Mouse (Mus musculus): ENCODE measurements around the gene Mars.
A peak's percentile ranks its signal among the peaks of the same experiment; 100 is the strongest.

Mars gene

DNA sequence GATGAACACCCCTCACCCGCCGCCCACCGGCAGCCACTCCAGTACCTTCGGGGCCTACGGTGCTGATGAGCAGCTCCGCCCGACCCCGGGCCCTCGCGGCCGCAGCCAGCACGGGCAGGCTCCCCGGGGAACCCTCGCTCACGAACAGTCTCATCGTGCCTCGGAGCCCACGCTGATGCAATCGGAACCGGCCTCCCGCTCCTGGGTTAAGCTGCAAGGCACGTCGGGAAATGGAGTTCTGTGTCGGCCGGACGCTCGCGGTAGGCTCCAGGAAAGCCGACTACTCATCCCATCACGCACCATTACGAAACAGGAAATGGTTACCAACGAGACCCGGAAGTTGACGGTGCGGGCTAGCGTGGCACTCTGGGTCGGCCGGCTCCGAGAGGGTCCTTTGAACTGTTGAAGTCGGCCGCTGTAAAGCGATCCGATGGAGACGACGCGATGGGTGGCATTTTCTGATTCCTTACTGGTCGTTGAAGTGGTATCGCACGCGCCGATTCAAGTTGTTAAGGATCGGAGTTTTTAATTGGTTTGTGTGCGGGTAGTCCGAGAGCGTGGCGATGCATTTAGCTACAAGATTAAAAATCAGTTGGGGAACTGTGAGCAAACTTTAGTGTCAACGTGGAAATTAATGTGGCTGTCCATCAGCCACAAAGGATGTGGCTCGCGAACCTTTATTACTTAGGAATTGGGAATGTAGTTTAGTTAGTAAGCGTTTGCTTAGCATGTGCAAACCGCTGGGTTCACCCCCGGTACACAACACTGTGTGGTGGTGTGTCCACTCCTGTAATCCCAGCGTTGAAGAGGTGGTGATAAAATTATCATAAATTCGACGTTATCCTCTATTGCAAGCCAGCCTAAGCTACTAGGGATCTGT is at the start of gene Mars:
TSS of gene Mars (minus strand) at position 311 of the 880 bp plus-strand sequence.
- DNase-seq (ENCODE audit: extremely low read depth, insufficient read length, low spot score) = peak; percentile 92

DNA sequence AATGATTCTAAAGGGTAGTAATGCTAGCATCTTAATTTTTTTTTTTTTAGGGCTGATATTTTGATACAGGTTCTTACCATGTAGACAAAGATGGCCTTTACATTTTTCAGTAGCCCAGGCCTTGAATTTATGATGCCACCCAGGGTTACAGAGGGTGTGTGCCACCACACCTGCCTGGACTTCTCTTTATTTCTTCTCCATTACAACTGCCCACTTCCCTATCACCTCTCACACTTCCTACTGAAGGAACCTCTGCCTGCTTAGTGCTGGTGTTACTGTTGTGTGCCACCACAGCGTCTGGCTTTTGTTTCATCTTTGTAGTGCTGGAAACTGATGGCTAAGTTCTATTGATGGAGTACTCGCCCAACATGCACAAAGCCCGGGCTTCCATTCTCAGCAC is 49.1 kb upstream of the Mars start:
- DNase-seq (ENCODE audit: extremely low read depth, insufficient read length, low spot score) = no peak

GRCm38 (mm10) chr10:127355336-127355735 is 43.8 kb upstream of the Mars start:
- no peak for DNase-seq (ENCODE audit: extremely low read depth, insufficient read length, low spot score)

- DNase-seq (ENCODE audit: extremely low read depth, insufficient read length, low spot score) = no peak
Measured at GRCm38 (mm10) chr10:127353909-127354895, 42.6 kb upstream of the Mars start, which contains the start of gene Inhbe. TSS of gene Inhbe (minus strand) at chr10:127354411.

- no peak for DNase-seq (ENCODE audit: extremely low read depth, insufficient read length, low spot score)
Measured at GRCm38 (mm10) chr10:127352766-127353165, 41.2 kb upstream of the Mars start.

- no peak for DNase-seq (ENCODE audit: extremely low read depth, insufficient read length, low spot score)
Measured at GRCm38 (mm10) chr10:127352187-127352586, 40.6 kb upstream of the Mars start.

DNA sequence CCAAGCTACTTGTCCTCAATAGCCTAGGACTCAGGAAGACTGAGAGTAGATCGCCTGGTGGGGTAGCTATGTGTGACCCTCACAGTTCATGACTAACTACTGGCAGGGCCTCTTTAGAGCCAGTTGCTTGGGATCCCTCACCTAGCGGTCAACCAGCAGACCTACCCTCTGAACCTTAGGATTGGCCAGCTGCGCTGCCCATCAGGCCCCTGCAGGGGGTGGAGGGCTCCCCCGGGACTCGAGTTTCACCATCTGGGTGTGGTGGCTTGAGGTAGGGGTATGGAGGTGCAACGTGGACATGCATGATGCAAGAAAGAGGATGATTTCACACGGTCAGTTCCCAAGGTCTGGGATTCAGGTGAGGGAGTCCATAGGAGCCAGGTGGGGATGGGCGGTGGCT is 40.1 kb upstream of the Mars start:
- no peak for DNase-seq (ENCODE audit: extremely low read depth, insufficient read length, low spot score)

DNA sequence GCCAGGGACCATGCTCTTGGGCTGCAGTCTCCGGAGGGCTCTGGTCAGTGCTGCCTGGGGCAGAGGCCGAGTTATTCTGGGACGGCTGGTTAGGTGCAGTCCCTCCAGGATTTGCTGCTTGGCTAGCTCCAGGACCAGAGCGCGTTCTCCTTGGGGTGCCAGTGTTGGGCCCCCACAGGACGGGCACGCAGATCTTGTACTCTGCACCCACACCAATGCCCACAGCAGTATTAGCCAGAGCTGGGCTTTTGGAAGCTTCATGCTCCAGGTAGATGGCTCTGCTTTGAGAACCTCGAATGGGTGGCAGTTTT is 39.7 kb upstream of the Mars start:
- DNase-seq (ENCODE audit: extremely low read depth, insufficient read length, low spot score) = no peak

DNA sequence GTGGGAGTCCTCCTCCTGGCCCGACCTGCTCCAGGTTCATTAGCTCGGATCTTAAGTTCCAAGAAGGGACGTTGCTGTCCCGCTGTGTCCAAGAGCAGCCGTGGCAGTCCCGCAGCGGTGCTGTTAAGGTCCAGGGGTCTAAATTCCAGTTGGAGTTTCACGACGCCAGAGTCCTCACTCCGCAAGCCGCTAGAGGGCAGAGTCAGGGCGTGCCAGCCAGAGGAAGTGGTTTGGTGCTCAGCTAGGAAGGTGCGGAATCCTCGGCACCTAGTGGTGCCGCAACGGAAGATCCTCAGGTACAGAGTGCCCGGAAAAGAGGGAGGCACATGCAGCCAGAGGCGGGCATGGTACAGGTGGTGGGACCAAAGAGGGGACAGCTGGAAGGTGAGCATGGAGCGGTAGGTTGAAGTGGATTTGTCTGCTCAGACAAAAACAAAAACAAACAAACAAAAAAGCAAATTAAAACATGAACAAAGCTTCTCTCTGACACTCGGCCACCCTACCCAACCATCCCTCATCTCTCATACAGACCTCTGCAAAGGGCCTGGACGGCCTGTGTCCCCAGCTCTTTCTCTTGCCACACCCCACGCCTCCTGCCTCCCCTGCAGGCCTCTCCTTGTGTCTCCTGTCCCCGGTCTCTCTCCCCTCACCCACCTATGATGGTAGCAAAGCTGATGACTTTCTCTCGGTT is 39.2 kb upstream of the Mars start:
- DNase-seq (ENCODE audit: extremely low read depth, insufficient read length, low spot score) = peak; percentile 71

DNA sequence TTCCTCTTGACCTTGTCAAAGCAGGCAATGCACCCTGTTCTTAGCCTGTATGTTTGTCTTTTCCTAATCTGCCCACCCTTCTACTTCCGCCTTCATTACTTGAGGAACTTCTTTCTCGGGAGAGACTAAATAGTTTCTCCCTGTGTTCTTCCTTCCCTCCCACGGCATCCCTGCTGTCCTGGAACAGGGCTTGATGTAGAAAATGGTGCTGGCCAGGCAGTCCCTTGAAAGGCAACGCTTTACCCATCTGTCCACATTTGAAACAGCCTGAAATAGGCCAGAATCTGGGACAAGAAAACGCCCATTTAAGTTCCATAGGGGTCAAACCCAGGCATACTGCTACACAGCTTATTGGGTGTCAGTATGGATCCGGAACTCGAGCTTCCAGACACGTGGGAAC is 38.2 kb upstream of the Mars start:
- no peak for DNase-seq (ENCODE audit: extremely low read depth, insufficient read length, low spot score)

DNA sequence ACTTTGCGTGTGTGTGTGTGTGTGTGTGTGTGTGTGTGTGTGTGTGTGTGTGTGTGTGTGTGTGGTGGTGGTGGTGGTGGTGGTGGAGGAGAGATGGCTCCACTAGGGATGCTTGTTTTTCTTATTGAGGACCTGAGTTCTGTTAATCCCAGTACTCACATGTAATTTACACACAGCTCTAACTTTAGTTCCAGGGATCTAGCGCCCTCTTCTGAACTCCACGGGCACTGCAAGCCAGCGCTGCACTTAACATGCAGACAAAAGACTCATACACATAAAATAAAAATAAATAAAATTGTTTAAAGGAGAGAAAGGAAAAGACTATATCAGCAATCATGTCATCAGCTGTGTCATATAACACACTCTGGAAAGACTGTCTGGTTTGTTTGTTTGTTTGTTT is 37.4 kb upstream of the Mars start:
- DNase-seq (ENCODE audit: extremely low read depth, insufficient read length, low spot score) = no peak

DNA sequence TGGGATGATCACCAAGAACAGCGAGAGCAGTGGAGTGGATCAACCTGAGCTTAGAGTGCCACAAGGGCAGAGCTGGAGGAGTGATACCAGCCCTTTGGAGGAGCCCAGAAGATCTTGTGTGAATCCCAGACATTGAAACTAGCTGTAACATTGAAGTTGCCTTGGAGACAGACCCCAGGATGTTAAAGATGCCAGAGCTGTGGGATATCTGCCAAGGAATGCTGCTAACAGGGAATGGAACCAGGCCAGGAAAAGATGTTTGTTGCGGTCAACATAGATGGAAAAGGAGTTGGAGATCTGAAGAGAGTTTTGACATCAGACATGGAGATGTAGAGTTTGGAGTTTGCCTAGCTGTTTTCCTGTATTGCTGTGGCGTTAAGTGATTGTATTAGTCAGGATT is 34.6 kb upstream of the Mars start:
- no peak for DNase-seq (ENCODE audit: extremely low read depth, insufficient read length, low spot score)

GRCm38 (mm10) chr10:127343029-127343428 is 31.4 kb upstream of the Mars start:
- no peak for DNase-seq (ENCODE audit: extremely low read depth, insufficient read length, low spot score)

- peak; percentile 74 for DNase-seq (ENCODE audit: extremely low read depth, insufficient read length, low spot score)
Measured at GRCm38 (mm10) chr10:127341891-127342639, 30.5 kb upstream of the Mars start, which contains the start of gene Gli1. TSS of gene Gli1 (minus strand) at chr10:127341974.

DNA sequence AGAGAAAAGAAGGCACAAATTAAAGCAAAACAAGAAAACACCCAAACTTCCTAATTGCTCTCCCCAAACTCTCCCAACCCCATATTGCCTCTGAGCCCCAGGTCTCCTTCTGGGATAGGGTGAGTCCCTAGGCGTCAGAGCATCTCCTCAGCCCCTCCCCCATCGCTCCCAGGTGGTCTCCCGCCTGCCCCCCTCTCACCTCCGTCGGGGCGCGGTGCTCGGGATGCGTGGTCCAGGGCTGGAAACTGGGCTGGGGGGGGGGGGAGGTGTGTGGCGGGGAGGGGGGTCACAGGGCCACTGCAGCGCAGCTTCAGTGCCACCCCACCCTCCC is 29.7 kb upstream of the Mars start:
- no peak for DNase-seq (ENCODE audit: extremely low read depth, insufficient read length, low spot score)

- DNase-seq (ENCODE audit: extremely low read depth, insufficient read length, low spot score) = no peak
Measured at GRCm38 (mm10) chr10:127340577-127341359, 29.2 kb upstream of the Mars start.

DNA sequence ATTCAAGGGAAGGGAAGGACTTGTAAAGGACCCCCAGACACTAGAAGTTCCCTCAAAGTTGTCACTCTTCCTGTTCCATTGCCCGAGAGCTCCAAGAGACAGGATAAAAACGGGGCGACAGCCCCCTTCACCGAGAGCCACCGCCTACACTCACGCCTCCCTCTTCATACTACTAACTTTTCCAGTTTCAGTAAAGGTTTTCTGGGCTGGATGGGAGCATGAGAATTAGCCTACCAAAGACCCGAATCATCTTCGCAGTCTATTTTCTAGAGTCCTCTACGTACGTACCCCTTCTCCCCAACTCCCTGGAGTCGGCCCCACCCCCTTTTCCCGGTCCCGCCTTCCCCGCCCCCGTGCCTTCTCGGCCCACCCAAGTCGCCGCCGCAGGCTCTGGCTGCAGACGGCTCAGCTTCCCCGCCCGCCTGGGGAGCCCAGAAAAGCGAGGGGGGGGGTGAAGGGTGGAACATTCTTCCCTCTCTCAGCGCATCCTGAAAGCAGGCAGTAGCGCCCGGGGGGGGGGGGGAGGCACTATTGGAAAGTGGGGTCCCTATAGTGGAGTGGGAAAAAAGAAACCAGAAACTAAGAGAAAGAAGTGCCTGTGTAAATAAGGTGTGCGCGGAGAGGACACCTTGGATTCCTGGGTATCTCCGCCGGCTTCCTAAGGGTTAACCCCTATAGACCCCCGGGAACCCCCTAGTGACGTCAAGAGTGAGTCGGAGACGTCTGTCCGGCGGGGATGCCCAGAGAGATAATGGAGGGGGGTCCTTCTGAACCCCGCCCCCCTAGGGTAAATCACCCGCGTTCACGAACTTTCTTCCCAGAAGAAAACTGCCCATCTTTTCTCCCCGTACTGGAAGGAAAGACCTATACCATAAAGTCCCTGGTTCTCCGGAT is 28.3 kb upstream of the Mars start:
- DNase-seq (ENCODE audit: extremely low read depth, insufficient read length, low spot score) = peak; percentile 85

- peak; percentile 80 for DNase-seq (ENCODE audit: extremely low read depth, insufficient read length, low spot score)
Measured at GRCm38 (mm10) chr10:127338930-127339682, 27.5 kb upstream of the Mars start.
